Mouse (Mus musculus): ENCODE data around the gene Trmt1.
A peak's percentile ranks its signal among the peaks of the same experiment; 100 is the strongest.

Trmt1 gene

DNA sequence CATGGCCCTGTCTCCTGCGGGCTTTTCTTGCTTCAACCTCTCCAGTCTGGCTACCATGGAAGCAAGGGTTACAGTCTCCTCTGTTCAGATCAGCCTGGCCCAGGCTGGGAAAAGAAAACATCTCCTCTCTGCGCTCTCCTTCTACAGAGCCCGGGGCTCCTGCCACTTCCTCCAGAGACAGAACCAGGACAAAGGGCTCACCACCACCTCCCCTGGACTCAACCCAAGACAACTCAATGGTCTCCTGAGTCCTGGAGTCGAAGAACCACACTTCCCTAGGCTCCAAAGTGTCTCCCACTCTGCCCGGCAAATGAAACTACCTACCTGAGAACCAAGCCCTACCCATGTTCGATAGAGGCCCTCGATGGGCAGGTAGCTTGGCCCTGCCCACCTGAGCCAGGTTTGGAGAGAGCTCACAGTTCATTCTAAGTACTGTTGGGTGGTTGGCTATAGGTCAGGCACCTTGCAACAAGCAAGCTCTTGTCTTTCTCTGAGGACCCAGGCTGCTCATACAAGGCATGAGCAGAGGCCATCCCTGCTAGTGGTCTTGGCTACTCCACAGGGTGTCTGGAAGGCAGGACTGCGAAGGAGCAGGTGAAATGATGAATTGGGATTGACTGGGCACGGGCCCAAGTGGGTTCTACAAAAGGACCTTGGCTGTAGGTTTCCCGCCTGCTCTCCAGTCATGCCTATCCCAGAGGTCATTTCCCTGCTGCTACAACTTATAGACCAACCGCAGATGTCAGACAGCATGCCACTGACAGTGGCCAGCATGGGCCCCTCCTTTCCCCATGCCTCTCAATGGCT, 45.5 kb downstream of the Trmt1 start:
- DNase-seq (ENCODE audit: low read depth, low spot score), result no peak

DNA sequence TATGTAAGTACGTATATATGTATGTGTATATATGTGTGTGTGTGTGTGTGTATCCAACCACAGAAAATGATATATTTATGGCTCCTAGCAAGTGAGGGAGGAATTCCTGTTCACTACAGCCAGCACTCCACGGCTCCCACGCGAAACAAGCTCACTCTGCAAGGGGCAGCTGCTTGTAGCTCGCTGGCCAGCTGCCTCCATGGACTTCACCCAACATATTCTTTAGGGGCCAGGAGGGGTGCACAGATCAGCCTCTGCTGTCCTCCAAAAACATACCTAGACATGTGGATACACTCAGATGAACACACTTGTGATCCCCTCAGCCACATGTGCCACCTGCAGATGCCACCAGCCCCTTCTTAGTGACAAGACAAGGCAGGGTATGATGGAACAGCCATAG, 46.4 kb downstream of the Trmt1 start:
- DNase-seq (ENCODE audit: low read depth, low spot score), result no peak

DNA sequence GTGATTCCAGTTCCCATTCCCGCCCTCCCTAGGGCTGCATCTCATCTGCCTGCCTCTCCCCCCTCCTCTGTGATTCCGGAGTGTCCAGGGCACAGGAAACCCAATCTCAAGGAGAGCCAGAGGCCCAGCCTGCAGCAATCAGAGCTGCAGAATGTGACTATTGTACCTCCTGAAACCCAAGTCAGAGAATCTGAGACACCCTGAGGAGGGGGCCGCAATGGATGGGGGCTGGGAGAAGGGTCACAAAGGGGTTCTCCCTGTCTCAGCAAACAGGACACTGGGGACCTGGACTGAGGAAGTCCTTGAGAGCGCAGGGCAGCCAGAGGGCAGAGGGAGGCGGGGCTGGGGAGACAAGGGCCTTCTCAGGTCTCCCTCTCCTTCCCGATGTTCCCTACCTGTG, 46.9 kb downstream of the Trmt1 start:
- DNase-seq (ENCODE audit: low read depth, low spot score), result no peak

GRCm38 (mm10) chr8:84733959-84734358, 47.9 kb downstream of the Trmt1 start:
- DNase-seq (ENCODE audit: low read depth, low spot score), result no peak

GRCm38 (mm10) chr8:84734680-84735079, 48.6 kb downstream of the Trmt1 start:
- DNase-seq (ENCODE audit: low read depth, low spot score), result no peak

DNA sequence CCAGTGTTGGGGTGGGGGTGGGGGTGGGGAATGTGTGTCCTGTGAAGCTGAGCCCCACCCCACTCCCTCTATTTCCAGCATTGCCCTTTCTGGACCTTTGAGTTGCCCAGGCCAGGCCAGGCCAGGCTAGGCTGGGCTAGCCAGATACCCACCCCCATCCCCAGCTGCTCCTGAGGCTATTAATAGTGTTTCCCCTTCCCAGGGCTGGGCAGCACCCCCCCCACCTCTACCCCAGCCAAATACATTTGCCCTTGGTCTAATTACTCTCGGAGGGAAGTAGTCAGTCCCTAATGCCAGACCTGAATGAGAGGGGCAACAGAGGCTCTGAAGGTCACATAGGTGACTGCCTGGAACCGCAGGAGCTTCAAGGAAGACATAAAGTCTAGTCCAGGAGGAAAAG, 49.5 kb downstream of the Trmt1 start:
- DNase-seq (ENCODE audit: low read depth, low spot score), result no peak

- no peak for DNase-seq (ENCODE audit: low read depth, low spot score)
Observed at GRCm38 (mm10) chr8:84736521-84736920, 50.4 kb downstream of the Trmt1 start.

GRCm38 (mm10) chr8:84737608-84738007, 51.5 kb downstream of the Trmt1 start:
- peak; percentile 86 for DNase-seq (ENCODE audit: low read depth, low spot score)

DNA sequence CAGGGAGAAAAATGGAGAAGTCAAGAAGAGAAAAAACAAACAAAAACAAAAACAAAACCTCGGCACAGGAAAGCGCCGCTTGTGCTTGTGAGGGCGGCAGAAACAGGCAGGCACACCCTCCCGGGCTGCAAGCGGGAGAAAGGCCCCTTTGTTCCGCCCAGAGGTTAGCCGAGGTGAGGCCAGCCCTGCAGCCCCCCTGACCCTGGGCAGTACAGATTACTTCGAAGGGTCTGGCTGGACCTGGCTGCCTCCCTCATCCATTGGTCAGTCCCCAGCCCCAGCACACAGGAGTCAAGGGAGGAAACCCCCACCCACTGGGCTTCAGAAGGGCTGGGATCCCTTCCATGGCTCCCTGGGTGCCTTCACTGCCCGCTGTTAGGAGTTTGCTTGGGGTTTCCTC, 52.2 kb downstream of the Trmt1 start:
- DNase-seq (ENCODE audit: low read depth, low spot score), result no peak

DNA sequence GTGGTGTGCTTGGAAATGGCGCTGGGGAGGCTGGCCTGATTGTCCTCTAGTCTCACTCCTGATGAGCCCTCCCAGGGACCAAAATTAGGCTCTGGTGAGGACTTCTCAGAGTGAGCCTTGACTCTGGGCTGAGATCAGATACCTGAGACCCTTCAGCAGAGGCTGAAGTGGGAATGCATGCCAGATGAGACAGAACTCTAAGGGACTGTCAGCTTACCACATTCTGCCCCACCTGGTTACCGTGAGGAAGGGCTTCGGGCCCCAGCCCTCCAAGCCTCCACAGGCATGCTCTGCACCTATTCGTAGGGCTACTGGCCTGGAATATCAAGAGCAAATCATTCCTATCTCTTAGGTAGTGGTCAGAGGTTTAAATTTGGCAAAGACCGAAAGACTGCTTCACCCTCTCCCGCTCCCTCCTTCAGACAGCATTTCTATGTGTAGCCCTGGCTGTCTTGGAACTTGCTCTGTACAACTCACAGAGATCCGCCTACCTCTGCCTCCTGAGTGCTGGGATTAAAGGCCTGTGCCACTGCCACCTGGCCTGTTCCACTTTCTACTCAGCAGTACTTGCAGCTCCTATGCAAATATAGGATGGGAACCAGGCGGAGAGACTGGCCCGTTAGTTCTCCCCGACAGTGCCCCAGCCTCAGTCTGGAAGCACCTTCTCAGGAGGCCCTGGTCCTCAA, 52.8 kb downstream of the Trmt1 start:
- DNase-seq (ENCODE audit: low read depth, low spot score), result no peak

- DNase-seq (ENCODE audit: low read depth, low spot score), result no peak
Observed at GRCm38 (mm10) chr8:84739401-84739742, 53.3 kb downstream of the Trmt1 start.

GRCm38 (mm10) chr8:84740895-84741843, 55.1 kb downstream of the Trmt1 start:
- DNase-seq (ENCODE audit: low read depth, low spot score), result no peak

- peak; percentile 88 for DNase-seq (ENCODE audit: low read depth, low spot score)
Observed at GRCm38 (mm10) chr8:84742171-84743053, 56.3 kb downstream of the Trmt1 start.

- DNase-seq (ENCODE audit: low read depth, low spot score), result no peak
Observed at GRCm38 (mm10) chr8:84743054-84743415, 56.9 kb downstream of the Trmt1 start.

DNA sequence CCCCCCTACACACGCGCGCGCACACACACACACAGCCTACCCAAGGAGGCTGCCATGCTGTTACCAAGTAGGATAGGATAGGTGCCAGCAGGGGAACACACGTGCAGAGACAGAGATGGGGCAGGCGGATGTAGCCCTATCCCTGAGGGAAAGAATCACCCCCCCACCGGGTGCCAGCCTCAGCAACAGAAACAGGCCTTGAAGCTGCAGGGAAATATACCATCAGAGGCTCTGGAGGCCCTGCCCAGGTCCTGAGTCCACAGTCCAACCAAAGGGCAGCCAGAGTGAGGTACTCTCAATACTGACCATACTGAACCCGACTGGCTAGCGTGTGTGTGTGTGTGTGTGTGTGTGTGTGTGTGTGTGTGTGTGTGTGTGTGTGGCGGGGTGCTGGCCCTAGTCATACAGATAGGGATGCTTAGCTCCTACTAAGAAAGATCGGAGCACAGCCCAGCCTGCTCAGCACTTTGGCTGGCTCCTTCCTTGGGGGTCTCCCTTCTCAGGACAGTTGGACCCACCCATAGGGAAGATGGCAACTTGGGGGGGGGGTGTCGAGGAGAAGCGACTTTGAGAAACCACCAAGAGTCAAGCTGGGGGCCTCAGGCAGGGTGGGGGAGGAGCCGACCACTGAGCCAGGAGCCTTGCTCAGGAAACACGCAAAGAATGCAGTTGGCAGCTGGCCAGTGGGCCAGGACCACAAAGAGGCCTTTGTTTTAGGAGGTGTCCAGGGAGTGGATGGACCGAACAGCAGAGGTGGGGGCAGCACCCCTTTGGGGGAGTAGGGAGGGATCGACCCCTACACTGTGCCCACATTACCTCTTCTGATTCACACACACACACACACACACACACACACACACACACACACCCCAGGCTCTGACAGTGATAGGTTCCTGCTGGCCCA, 57.7 kb downstream of the Trmt1 start:
- DNase-seq (ENCODE audit: low read depth, low spot score), result peak; percentile 93

DNA sequence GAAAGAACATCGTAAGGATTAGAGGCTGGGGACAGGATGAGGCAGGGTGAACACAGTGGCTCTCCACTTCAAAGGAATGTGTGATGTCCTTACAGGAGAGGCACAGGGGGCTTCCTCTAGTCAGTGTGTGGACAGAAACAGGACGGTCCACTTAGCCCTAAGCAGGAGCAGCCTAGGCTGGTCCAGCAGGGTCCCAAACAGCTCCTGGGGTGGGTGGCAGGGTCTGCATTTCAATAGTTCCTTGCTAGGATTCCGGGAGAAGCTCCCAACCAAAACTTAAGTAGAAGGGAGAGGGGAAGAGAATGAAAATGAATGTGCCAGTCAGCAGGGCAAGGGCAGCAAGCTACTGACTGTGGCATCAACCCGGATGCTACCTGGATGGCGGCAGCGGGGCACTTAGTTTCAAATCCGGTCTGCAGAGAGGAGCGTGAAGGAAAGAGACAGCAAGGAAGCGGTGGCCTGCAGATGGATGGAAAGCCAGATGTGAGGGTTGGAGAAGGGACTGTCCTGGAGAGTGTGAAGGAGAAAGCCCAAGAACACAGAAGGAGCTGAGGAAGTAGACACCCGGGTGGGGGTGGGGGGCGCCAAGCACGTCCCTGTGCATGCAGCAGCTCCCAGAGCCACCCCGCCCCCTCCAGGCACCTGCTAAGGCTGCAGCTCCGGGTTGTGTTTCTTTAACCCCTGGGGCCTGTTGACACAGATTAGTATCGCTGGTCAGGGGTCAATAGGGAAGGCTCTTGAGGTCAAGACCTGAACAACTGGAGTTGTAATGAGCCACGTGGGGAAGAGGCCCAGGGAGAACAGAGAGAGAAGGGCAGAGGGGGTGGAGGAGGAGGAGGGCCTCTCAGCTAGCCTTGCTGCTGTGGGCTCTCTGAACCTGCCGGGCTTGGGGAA, 59.2 kb downstream of the Trmt1 start:
- peak; percentile 77 for DNase-seq (ENCODE audit: low read depth, low spot score)
